Mouse (Mus musculus) ES-Bruce4 (cell line): ENCODE data around the gene Myrfl. TPM values are rescaled to one million over a fixed set of nuclear protein-coding genes. Genes with fewer than 3 reads are reported as not detected.
A peak's percentile ranks its signal among the peaks of the same experiment; 100 is the strongest.

Experiments used
- H3K27ac ChIP-seq: 2 replicates; pipeline ENCODE4 v1.5.1; 2012; ENCODE audit warnings: low read length, inconsistent platforms; ENCODE audit not compliant: insufficient read depth
- H3K27me3 ChIP-seq: 2 replicates; pipeline ENCODE4 v1.6.1; 2012; ENCODE audit warnings: mild to moderate bottlenecking, low read length, inconsistent platforms; ENCODE audit not compliant: control insufficient read depth, poor library complexity, insufficient read depth, severe bottlenecking
- H3K36me3 ChIP-seq: 2 replicates; pipeline ENCODE4 v1.6.1; 2012; ENCODE audit warnings: inconsistent platforms, mild to moderate bottlenecking, low read length, moderate library complexity; ENCODE audit not compliant: control insufficient read depth, poor library complexity, insufficient read depth, severe bottlenecking
- H3K4me1 ChIP-seq: one replicate; pipeline ENCODE4 v1.8.1; 2011; ENCODE audit warnings: low read length; ENCODE audit not compliant: control insufficient read depth, insufficient read depth
- H3K4me3 ChIP-seq: 2 replicates; pipeline ENCODE4 v1.5.1; 2011; ENCODE audit warnings: low read depth, mild to moderate bottlenecking, low read length
- H3K9ac ChIP-seq: 2 replicates; pipeline ENCODE4 v1.6.1; 2012; ENCODE audit warnings: low read depth, mild to moderate bottlenecking, inconsistent platforms; ENCODE audit not compliant: poor library complexity, severe bottlenecking
- H3K9me3 ChIP-seq: replicated peaks from 2 replicates; pipeline ENCODE4 v1.6.1; 2012; ENCODE audit warnings: mild to moderate bottlenecking, low read length, inconsistent platforms; ENCODE audit not compliant: control insufficient read depth, poor library complexity, insufficient read depth, severe bottlenecking
- CTCF ChIP-seq: IDR thresholded peaks from one replicate; pipeline ENCODE4 v1.8.1; 2011; ENCODE audit warnings: low read depth, low read length
- EP300 ChIP-seq: IDR thresholded peaks from 2 replicates; pipeline ENCODE4 v1.6.1; 2011; ENCODE audit warnings: low read depth, low read length; ENCODE audit not compliant: insufficient read depth
- POLR2A ChIP-seq: IDR thresholded peaks from one replicate; pipeline ENCODE4 v1.8.1; 2011; ENCODE audit warnings: low read length; ENCODE audit not compliant: insufficient read depth
- polyA plus RNA-seq: library from polyadenylated mRNA; stranded (reverse); fragments of >200 nt; gene quantifications from 2 replicates; pipeline ENCODE4 v1.2.4, GENCODE M21; 2011; ENCODE audit warnings: low read depth; ENCODE audit not compliant: missing spikeins, insufficient read depth, insufficient read length

Myrfl gene
- polyA plus RNA-seq, 1 experiment = 0.19 TPM

GRCm38 (mm10) chr10:116932418-116932817 lies 35.7 kb upstream of the Myrfl start:
- Histone ChIP-seq H3K27me3 (no peaks in the 10 kb centered on the region), H3K9me3 (no peaks in the 10 kb centered on the region), H3K4me3 (no peak overlapping the region), H3K27ac (no peak overlapping the region), H3K4me1 (peaks cover 5% of the 10 kb centered on the region), H3K36me3 (peaks cover 10% of the 10 kb centered on the region; the same call in 1 of the 2 replicates), H3K9ac (no peak overlapping the region)
- TF ChIP-seq POLR2A (no peak), CTCF (no peak), EP300 (no peak)

- peak overlapping the region; percentile 7; the same call in 1 of the 2 replicates for H3K4me3 ChIP-seq
- peaks cover 5% of the 10 kb centered on the region for H3K4me1 ChIP-seq
- no peaks in the 10 kb centered on the region for H3K9me3 ChIP-seq
- no peaks in the 10 kb centered on the region for H3K27me3 ChIP-seq
- H3K36me3 ChIP-seq = peaks cover 13% of the 10 kb centered on the region; the same call in 1 of the 2 replicates
- no peak overlapping the region for H3K27ac ChIP-seq
- TF ChIP-seq EP300 (no peak), POLR2A (no peak), CTCF (no peak)
- H3K9ac ChIP-seq = no peak overlapping the region
These were observed 34.9 kb upstream of the Myrfl start for GRCm38 (mm10) chr10:116931497-116932179.

- H3K4me1 ChIP-seq = peaks cover 5% of the 10 kb centered on the region
- no peak overlapping the region for H3K27ac ChIP-seq
- no peak overlapping the region for H3K9ac ChIP-seq
- no peaks in the 10 kb centered on the region for H3K27me3 ChIP-seq
- H3K36me3 ChIP-seq = peaks cover 13% of the 10 kb centered on the region; the same call in 1 of the 2 replicates
- no peaks in the 10 kb centered on the region for H3K9me3 ChIP-seq
- TF ChIP-seq CTCF (no peak), EP300 (no peak), POLR2A (no peak)
- H3K4me3 ChIP-seq = peak overlapping the region; percentile 7; the same call in 1 of the 2 replicates
These were observed 34.2 kb upstream of the Myrfl start for GRCm38 (mm10) chr10:116930936-116931335.

DNA sequence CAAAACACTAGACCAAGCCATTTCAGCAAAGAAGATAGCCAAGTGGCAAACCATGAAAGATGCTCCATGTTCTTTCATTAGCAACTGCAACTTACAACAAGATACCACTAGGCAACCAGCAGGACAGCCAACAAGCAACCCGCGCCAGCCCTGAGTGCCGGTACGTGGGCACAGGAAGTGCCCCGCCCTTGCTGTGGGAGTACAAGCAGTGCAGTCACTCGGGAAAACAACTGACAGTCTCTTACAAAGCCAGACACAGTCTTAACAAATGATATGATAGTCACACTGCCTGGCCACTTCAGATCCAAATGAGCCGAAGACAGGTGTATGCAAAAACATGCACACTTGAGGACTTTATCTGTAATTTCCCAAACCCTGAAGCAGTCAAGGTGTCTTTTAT lies 33.8 kb upstream of the Myrfl start:
- peaks cover 5% of the 10 kb centered on the region for H3K4me1 ChIP-seq
- peaks cover 15% of the 10 kb centered on the region; the same call in 1 of the 2 replicates for H3K36me3 ChIP-seq
- H3K27me3 ChIP-seq = no peaks in the 10 kb centered on the region

DNA sequence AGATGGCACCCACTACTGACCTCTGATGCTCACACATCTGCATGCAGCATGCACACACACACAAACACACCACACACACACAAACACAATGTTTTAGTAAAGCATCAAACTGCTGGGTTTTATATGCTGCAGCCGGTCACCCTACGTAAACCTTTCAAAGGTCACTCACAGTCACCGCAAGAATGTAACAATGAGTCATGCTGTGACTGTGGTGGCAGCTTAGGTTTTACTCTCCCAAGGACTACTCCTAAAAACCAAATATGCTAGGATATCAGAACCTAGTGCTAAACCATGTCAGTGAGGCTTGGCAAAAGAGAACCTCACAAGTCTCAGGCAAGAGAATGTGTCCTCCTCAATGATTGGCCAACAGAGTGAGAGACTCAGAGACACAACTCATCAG lies 32.1 kb upstream of the Myrfl start:
- Histone ChIP-seq H3K9me3 (no peaks in the 10 kb centered on the region), H3K4me3 (no peak overlapping the region), H3K27ac (no peak overlapping the region), H3K4me1 (peaks cover 6% of the 10 kb centered on the region), H3K27me3 (no peaks in the 10 kb centered on the region), H3K9ac (no peak overlapping the region), H3K36me3 (peaks cover 16% of the 10 kb centered on the region; the same call in 1 of the 2 replicates)
- TF ChIP-seq EP300 (no peak), CTCF (no peak)

More for the DNA sequence above, 33.8 kb upstream of the Myrfl start:
- no peak overlapping the region for H3K4me3 ChIP-seq
- no peaks in the 10 kb centered on the region for H3K9me3 ChIP-seq
- TF ChIP-seq POLR2A = no peak
- no peak for TF ChIP-seq EP300
- no peak for TF ChIP-seq CTCF
- H3K9ac ChIP-seq = no peak overlapping the region
- no peak overlapping the region for H3K27ac ChIP-seq

DNA sequence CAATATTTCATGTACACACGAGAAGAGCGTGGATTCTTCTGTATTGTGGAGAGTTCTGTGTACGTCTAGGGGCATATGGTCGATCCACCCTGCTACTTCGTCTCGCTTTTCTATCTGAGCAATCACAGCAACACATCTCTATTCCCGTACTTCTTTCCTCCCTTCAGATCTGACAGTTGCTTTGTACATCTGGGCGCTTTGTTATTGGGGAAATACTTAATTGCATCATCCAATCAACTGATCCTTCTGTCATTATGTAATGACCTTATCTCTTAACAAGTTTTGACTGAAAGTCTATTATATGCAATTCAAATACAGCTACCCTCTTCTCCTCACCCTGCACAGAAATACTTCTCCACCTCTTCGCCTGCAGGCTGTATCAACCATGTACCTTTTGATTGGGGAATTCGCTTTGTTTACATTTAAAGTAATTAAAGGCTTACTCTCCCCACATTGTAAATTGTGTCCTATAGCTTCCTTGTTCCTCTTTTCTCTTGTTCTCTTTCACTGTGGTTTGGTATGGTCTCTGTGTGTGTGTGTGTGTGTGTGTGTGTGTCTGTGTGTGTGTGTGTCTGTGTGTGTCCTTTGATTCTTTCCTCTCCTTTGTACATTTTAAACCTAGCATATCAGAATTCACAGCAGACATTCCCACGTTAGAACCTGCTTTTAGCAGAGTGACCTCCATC lies 29.9 kb upstream of the Myrfl start:
- H3K27me3 ChIP-seq = no peaks in the 10 kb centered on the region
- no peaks in the 10 kb centered on the region for H3K9me3 ChIP-seq
- TF ChIP-seq CTCF (no peak), POLR2A (no peak), EP300 (no peak)
- no peak overlapping the region for H3K4me3 ChIP-seq
- H3K9ac ChIP-seq = no peak overlapping the region
- peaks cover 16% of the 10 kb centered on the region; the same call in 1 of the 2 replicates for H3K36me3 ChIP-seq
- H3K4me1 ChIP-seq = peaks cover 8% of the 10 kb centered on the region
- H3K27ac ChIP-seq = no peak overlapping the region
